12 mouse cellular contexts compared by ENCODE assay signal in genomic region chr17:26995006-26995405, GRCm38 (mm10). TPM values are rescaled to one million over a fixed set of nuclear protein-coding genes. Genes with fewer than 3 reads are reported as not detected.
DNase-seq lines count a peak whose midpoint lies in the region; ATAC-seq lines count a peak whose summit lies in the region.
"Had no signal": no experiment of that assay in that cellular context is flagged by ENCODE, and none has a peak within 500 bp of the region (broad histone marks: within the 10 kb centered on the region; RNA-seq: fewer than 3 reads in every experiment).

No protein-coding gene starts in this region.

- DNase-seq in heart, adult 11 months, result peak; percentile 92
- no peak for DNase-seq in heart, postnatal 4 days
- DNase-seq in kidney, postnatal 36 days, result no peak
- no peak for DNase-seq in adrenal gland, adult 18-20 months (ENCODE audit: low spot score in 2 of 2)

- WGBS in kidney, embryonic 16.5 days, result 75% methylated on average over 6 of the region's 6 CpGs
- 81% methylated on average over 6 of the region's 6 CpGs for WGBS in midbrain, embryonic 12.5 days
- 84% methylated on average over 6 of the region's 6 CpGs for WGBS in midbrain, embryonic 16.5 days
- 86% methylated on average over 6 of the region's 6 CpGs for WGBS in forebrain, embryonic 16.5 days

- H3K4me3 ChIP-seq in kidney, embryonic 16.5 days (ENCODE audit: low read length), result no peak overlapping the region
- no peak overlapping the region for H3K4me3 ChIP-seq in midbrain, embryonic 12.5 days
- H3K4me3 ChIP-seq in midbrain, embryonic 16.5 days (ENCODE audit: low read depth, low read length), result no peak overlapping the region
- no peak overlapping the region for H3K4me3 ChIP-seq in forebrain, embryonic 16.5 days (replicated peaks; ENCODE audit: low read length)
- H3K4me3 ChIP-seq: forebrain, embryonic 15.5 days; hindbrain, embryonic 13.5 days; limb, embryonic 12.5 days; neural tube, embryonic 15.5 days had no signal

- H3K9me3 ChIP-seq in kidney, embryonic 16.5 days (ENCODE audit: low read length), result no peaks in the 10 kb centered on the region
- H3K9me3 ChIP-seq in midbrain, embryonic 12.5 days, result no peaks in the 10 kb centered on the region
- H3K9me3 ChIP-seq in midbrain, embryonic 16.5 days (replicated peaks; ENCODE audit: control insufficient read depth, low read length, poor library complexity, severe bottlenecking), result no peaks in the 10 kb centered on the region
- no peaks in the 10 kb centered on the region for H3K9me3 ChIP-seq in forebrain, embryonic 16.5 days (ENCODE audit: control insufficient read depth, low read length)
- H3K9me3 ChIP-seq: forebrain, embryonic 15.5 days; hindbrain, embryonic 13.5 days; limb, embryonic 12.5 days; neural tube, embryonic 15.5 days had no signal

- no peak for ATAC-seq in kidney, embryonic 16.5 days (ENCODE audit: low FRiP score, low TSS enrichment)
- no peak for ATAC-seq in midbrain, embryonic 12.5 days (ENCODE audit: low FRiP score, low read depth)
- no peak for ATAC-seq in midbrain, embryonic 16.5 days
- no peak for ATAC-seq in forebrain, embryonic 16.5 days
- ATAC-seq: forebrain, embryonic 15.5 days had no signal

- H3K27me3 ChIP-seq in kidney, embryonic 16.5 days (ENCODE audit: insufficient read depth, low read length), result no peaks in the 10 kb centered on the region
- no peaks in the 10 kb centered on the region for H3K27me3 ChIP-seq in midbrain, embryonic 12.5 days
- H3K27me3 ChIP-seq in midbrain, embryonic 16.5 days (ENCODE audit: control insufficient read depth, insufficient read depth, low read depth, low read length), result no peaks in the 10 kb centered on the region
- H3K27me3 ChIP-seq in forebrain, embryonic 16.5 days (replicated peaks; ENCODE audit: control insufficient read depth, insufficient read depth, low read length), result no peaks in the 10 kb centered on the region
- H3K27me3 ChIP-seq: forebrain, embryonic 15.5 days; hindbrain, embryonic 13.5 days; limb, embryonic 12.5 days; neural tube, embryonic 15.5 days had no signal

- peak overlapping the region; percentile 18; the same call in 1 of the 2 replicates for H3K27ac ChIP-seq in kidney, embryonic 16.5 days (ENCODE audit: low read length)
- no peak overlapping the region for H3K27ac ChIP-seq in midbrain, embryonic 12.5 days (replicated peaks)
- H3K27ac ChIP-seq in midbrain, embryonic 16.5 days (ENCODE audit: low read length), result no peak overlapping the region
- no peak overlapping the region for H3K27ac ChIP-seq in forebrain, embryonic 16.5 days (ENCODE audit: low read length)
- H3K27ac ChIP-seq: forebrain, embryonic 15.5 days; hindbrain, embryonic 13.5 days; limb, embryonic 12.5 days; neural tube, embryonic 15.5 days had no signal

- H3K9ac ChIP-seq in kidney, embryonic 16.5 days (replicated peaks; ENCODE audit: low read length), result no peak overlapping the region
- H3K9ac ChIP-seq in midbrain, embryonic 12.5 days (replicated peaks), result 0 out of 2 replicates have a peak overlapping the region, but pooled peaks have one; percentile 12
- H3K9ac ChIP-seq in midbrain, embryonic 16.5 days (ENCODE audit: low read depth, low read length), result no peak overlapping the region
- no peak overlapping the region for H3K9ac ChIP-seq in forebrain, embryonic 16.5 days (replicated peaks; ENCODE audit: low read depth, low read length)
- H3K9ac ChIP-seq: forebrain, embryonic 15.5 days; hindbrain, embryonic 13.5 days; limb, embryonic 12.5 days; neural tube, embryonic 15.5 days had no signal

- H3K4me2 ChIP-seq in kidney, embryonic 16.5 days (replicated peaks; ENCODE audit: low read depth, low read length), result no peak overlapping the region
- no peak overlapping the region for H3K4me2 ChIP-seq in midbrain, embryonic 12.5 days (replicated peaks)
- no peak overlapping the region for H3K4me2 ChIP-seq in midbrain, embryonic 16.5 days (ENCODE audit: low read length)
- H3K4me2 ChIP-seq in forebrain, embryonic 16.5 days (ENCODE audit: low read length), result no peak overlapping the region
- H3K4me2 ChIP-seq: forebrain, embryonic 15.5 days; hindbrain, embryonic 13.5 days; limb, embryonic 12.5 days; neural tube, embryonic 15.5 days had no signal

- 0 out of 2 replicates have a peak, but pooled peaks cover 4% of the 10 kb centered on the region for H3K4me1 ChIP-seq in kidney, embryonic 16.5 days (ENCODE audit: insufficient read depth, low read length)
- no peaks in the 10 kb centered on the region for H3K4me1 ChIP-seq in midbrain, embryonic 12.5 days
- H3K4me1 ChIP-seq in midbrain, embryonic 16.5 days (ENCODE audit: control insufficient read depth, insufficient read depth, low read length), result no peaks in the 10 kb centered on the region
- no peaks in the 10 kb centered on the region for H3K4me1 ChIP-seq in forebrain, embryonic 16.5 days (replicated peaks; ENCODE audit: control insufficient read depth, insufficient read depth, low read length)
- H3K4me1 ChIP-seq: forebrain, embryonic 15.5 days; hindbrain, embryonic 13.5 days had no signal

- H3K36me3 ChIP-seq in kidney, embryonic 16.5 days (ENCODE audit: insufficient read depth, low read length), result no peaks in the 10 kb centered on the region
- H3K36me3 ChIP-seq in midbrain, embryonic 12.5 days, result no peaks in the 10 kb centered on the region
- no peaks in the 10 kb centered on the region for H3K36me3 ChIP-seq in midbrain, embryonic 16.5 days (ENCODE audit: control insufficient read depth, insufficient read depth, low read length)
- H3K36me3 ChIP-seq in forebrain, embryonic 16.5 days (ENCODE audit: control insufficient read depth, insufficient read depth), result no peaks in the 10 kb centered on the region
- H3K36me3 ChIP-seq: forebrain, embryonic 15.5 days; hindbrain, embryonic 13.5 days; limb, embryonic 12.5 days; neural tube, embryonic 15.5 days had no signal

RNA-seq across cellular contexts. Expression of gene Zbtb9, which starts 22.0 kb away (rescaled TPM):
- 1 to 10 TPM; 3.9 to 5.5 TPM for total RNA-seq in heart, postnatal 4 days (2021)
- 19.9 and 20.1 TPM in 2 replicates for polyA plus RNA-seq in kidney, embryonic 16.5 days (2015; fragmentation: Nextera tagmentation; extraction: Ambion mirVana)
- 18.5 and 19.9 TPM in 2 replicates for polyA plus RNA-seq in midbrain, embryonic 12.5 days (2016; fragmentation: Nextera tagmentation; extraction: Ambion mirVana)
- polyA plus RNA-seq in midbrain, embryonic 16.5 days (2015; fragmentation: Nextera tagmentation; extraction: Ambion mirVana), result 13.8 and 15.9 TPM in 2 replicates
- total RNA-seq in adrenal gland, adult 18-20 months (2021), result 1 to 10 TPM; 6.4 to 8.0 TPM
- polyA plus RNA-seq in forebrain, embryonic 16.5 days (2015; fragmentation: Nextera tagmentation; extraction: Ambion mirVana), result 17.5 and 19.1 TPM in 2 replicates

RNA-seq across cellular contexts. Expression of gene Bak1, which starts 33.8 kb away (rescaled TPM):
- total RNA-seq in heart, postnatal 4 days (2021), result 10 to 100 TPM; 46.8 to 52.4 TPM
- polyA plus RNA-seq in kidney, embryonic 16.5 days (2015; fragmentation: Nextera tagmentation; extraction: Ambion mirVana), result 7.4 and 9.5 TPM in 2 replicates
- polyA plus RNA-seq in midbrain, embryonic 12.5 days (2016; fragmentation: Nextera tagmentation; extraction: Ambion mirVana), result 3.4 and 3.5 TPM in 2 replicates
- polyA plus RNA-seq in midbrain, embryonic 16.5 days (2015; fragmentation: Nextera tagmentation; extraction: Ambion mirVana), result 2.9 and 3.7 TPM in 2 replicates
- total RNA-seq in adrenal gland, adult 18-20 months (2021), result 10 to 100 TPM; 27.2 to 31.0 TPM
- polyA plus RNA-seq in forebrain, embryonic 16.5 days (2015; fragmentation: Nextera tagmentation; extraction: Ambion mirVana), result 2.2 and 2.7 TPM in 2 replicates

RNA-seq across cellular contexts. Expression of gene Syngap1, which starts 54.0 kb away (rescaled TPM):
- 10 to 100 TPM; 12.6 to 13.4 TPM for total RNA-seq in heart, postnatal 4 days (2021)
- polyA plus RNA-seq in kidney, embryonic 16.5 days (2015; fragmentation: Nextera tagmentation; extraction: Ambion mirVana), result 1.1 and 2.2 TPM in 2 replicates
- polyA plus RNA-seq in midbrain, embryonic 12.5 days (2016; fragmentation: Nextera tagmentation; extraction: Ambion mirVana), result 3.3 and 3.6 TPM in 2 replicates
- polyA plus RNA-seq in midbrain, embryonic 16.5 days (2015; fragmentation: Nextera tagmentation; extraction: Ambion mirVana), result 4.3 and 4.6 TPM in 2 replicates
- 10 to 100 TPM; 16.6 to 19.1 TPM for total RNA-seq in adrenal gland, adult 18-20 months (2021)
- 5.4 and 5.8 TPM in 2 replicates for polyA plus RNA-seq in forebrain, embryonic 16.5 days (2015; fragmentation: Nextera tagmentation; extraction: Ambion mirVana)

RNA-seq across cellular contexts. Expression of gene Cuta, which starts 55.6 kb away (rescaled TPM):
- total RNA-seq in heart, postnatal 4 days (2021), result 100 to 1,000 TPM in 1 of 2 experiments, 10 to 100 TPM in 1; 97.2 to 106 TPM
- 187 and 203 TPM in 2 replicates for polyA plus RNA-seq in kidney, embryonic 16.5 days (2015; fragmentation: Nextera tagmentation; extraction: Ambion mirVana)
- polyA plus RNA-seq in midbrain, embryonic 12.5 days (2016; fragmentation: Nextera tagmentation; extraction: Ambion mirVana), result 156 and 159 TPM in 2 replicates
- 130 TPM in 2 replicates for polyA plus RNA-seq in midbrain, embryonic 16.5 days (2015; fragmentation: Nextera tagmentation; extraction: Ambion mirVana)
- total RNA-seq in adrenal gland, adult 18-20 months (2021), result 100 to 1,000 TPM; 129 to 141 TPM
- polyA plus RNA-seq in forebrain, embryonic 16.5 days (2015; fragmentation: Nextera tagmentation; extraction: Ambion mirVana), result 137 and 138 TPM in 2 replicates
